Mouse (Mus musculus) forebrain, embryonic 10.5 days (tissue): ENCODE measurements around the gene Zfp964. TPM values are rescaled to one million over a fixed set of nuclear protein-coding genes. Genes with fewer than 3 reads are reported as not detected.

ENCODE experiments used
- polyA plus RNA-seq: library from polyadenylated mRNA; unstranded; fragments of >200 nt; fragmentation: Nextera tagmentation; extraction: Ambion mirVana; gene quantifications from 2 replicates; pipeline ENCODE4 v1.2.1, GENCODE M21; 2016

Zfp964 gene
- polyA plus RNA-seq, 1 experiment from 2014 or later, result 2.1 TPM

Other genes with a start within 250 kb of the Zfp964 start
- not detected in 2 replicates for gene Gm9495, start 200.9 kb upstream of the Zfp964 start, polyA plus RNA-seq
- gene Gm7697, start 131.5 kb upstream of the Zfp964 start, polyA plus RNA-seq, result not detected in 2 replicates
- 29.4 and 30.7 TPM in 2 replicates for gene Zfp868, start 28.9 kb upstream of the Zfp964 start, polyA plus RNA-seq
- 31.6 and 33.6 TPM in 2 replicates for gene Zfp869, start 56.2 kb downstream of the Zfp964 start, polyA plus RNA-seq
- gene Zfp963, start 95.5 kb downstream of the Zfp964 start, polyA plus RNA-seq, result 4.6 and 5.8 TPM in 2 replicates
- 0.21 and 0.82 TPM in 2 replicates for gene Gm20422, start 120.4 kb downstream of the Zfp964 start, polyA plus RNA-seq
- 59.0 and 63.1 TPM in 2 replicates for gene Atp13a1, start 136.7 kb downstream of the Zfp964 start, polyA plus RNA-seq
- 33.0 and 34.8 TPM in 2 replicates for gene Zfp866, start 136.7 kb downstream of the Zfp964 start, polyA plus RNA-seq
- 6.5 and 6.7 TPM in 2 replicates for gene Gmip, start 154.2 kb downstream of the Zfp964 start, polyA plus RNA-seq
- 0.87 and 0.88 TPM in 2 replicates for gene Lpar2, start 167.9 kb downstream of the Zfp964 start, polyA plus RNA-seq
- 41.6 and 45.7 TPM in 2 replicates for gene Pbx4, start 178.0 kb downstream of the Zfp964 start, polyA plus RNA-seq
- 0.36 and 0.53 TPM in 2 replicates for gene Cilp2, start 233.2 kb downstream of the Zfp964 start, polyA plus RNA-seq
- gene Tssk6, start 247.7 kb downstream of the Zfp964 start, polyA plus RNA-seq, result 5.1 and 5.3 TPM in 2 replicates
- gene Ndufa13, start 248.1 kb downstream of the Zfp964 start, polyA plus RNA-seq, result 165 and 170 TPM in 2 replicates
- 3.8 and 5.1 TPM in 2 replicates for gene Yjefn3, start 248.2 kb downstream of the Zfp964 start, polyA plus RNA-seq